In the genomic region with DNA sequence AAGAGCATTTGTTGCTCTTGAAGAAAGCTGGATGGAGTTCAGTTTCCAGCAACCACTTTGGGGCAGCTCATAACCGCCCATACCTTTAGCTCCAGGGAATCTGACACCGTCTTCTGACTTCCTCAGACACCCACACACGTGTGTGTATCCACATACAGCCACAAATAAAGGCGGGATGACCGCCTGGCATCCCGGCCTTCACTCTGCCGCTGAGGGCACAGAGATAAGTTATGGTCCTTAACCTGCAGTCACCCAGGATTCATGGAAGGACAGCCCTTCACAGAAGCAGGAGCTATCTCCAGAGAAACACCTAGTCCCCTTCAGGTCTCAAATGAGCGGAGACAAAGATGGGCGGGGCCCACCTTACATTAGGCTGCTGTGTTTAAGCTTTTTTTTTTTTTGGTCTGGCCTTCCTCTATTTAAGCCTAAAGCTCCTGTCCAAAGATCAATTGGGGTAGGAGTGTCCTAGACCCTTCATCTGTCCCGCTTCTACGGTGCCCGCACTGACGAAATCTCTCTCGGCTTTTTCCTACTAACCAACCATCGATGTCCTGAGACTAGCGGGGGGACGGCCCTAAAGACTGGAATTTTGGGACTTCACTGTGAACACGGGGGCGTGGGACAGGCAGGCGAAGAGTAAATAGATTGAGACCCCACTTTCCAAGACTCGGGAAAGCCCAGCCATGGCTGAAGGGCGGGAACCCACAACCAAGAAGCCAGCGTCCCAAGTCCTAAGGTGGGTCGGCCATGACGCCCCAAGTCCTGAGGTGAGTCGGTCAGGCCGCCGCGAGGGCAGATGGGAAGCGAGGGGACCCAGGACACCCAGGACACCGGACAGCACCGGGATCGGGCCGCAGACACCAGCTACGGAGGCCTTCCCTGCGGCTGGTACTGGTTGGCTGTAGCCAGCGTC, we compare ENCODE assay signal across 8 mouse cellular contexts. TPM values are rescaled to one million over a fixed set of nuclear protein-coding genes. Genes with fewer than 3 reads are reported as not detected.
A peak's percentile ranks its signal among the peaks of the same experiment; 100 is the strongest.
DNase-seq lines count a peak whose midpoint lies in the region; ATAC-seq and TF ChIP-seq lines count a peak whose summit lies in the region.

No protein-coding gene starts in this region.

- peak overlapping the region; percentile 78 for H3K9ac ChIP-seq in kidney, embryonic 15.5 days
- peak overlapping the region; percentile 91 for H3K9ac ChIP-seq in forebrain, embryonic 16.5 days (replicated peaks; ENCODE audit: low read depth, low read length)
- peak overlapping the region; percentile 63 for H3K9ac ChIP-seq in liver, embryonic 14.5 days (replicated peaks)
- H3K9ac ChIP-seq in stomach, embryonic 15.5 days, result peak overlapping the region; percentile 95

- 2% methylated on average over 37 of the region's 37 CpGs for WGBS in kidney, embryonic 15.5 days
- WGBS in forebrain, embryonic 16.5 days, result 7% methylated on average over 37 of the region's 37 CpGs
- WGBS in liver, embryonic 14.5 days (ENCODE audit: insufficient replicate concordance), result 9% methylated on average over 37 of the region's 37 CpGs
- WGBS in stomach, embryonic 15.5 days, result 3% methylated on average over 37 of the region's 37 CpGs

- peaks cover 9% of the 10 kb centered on the region for H3K4me1 ChIP-seq in kidney, embryonic 15.5 days
- H3K4me1 ChIP-seq in forebrain, embryonic 16.5 days (replicated peaks; ENCODE audit: control insufficient read depth, insufficient read depth, low read length), result peaks cover 7% of the 10 kb centered on the region
- peaks cover 0 to 6% of the 10 kb centered on the region in 2 experiments; a peak in 2 of 4 replicates for H3K4me1 ChIP-seq in liver, embryonic 14.5 days (replicated peaks; ENCODE audit: control insufficient read depth in 2 of 2, insufficient read depth in 2 of 2, low read length in 1 of 2)
- 0 out of 2 replicates have a peak, but pooled peaks cover 6% of the 10 kb centered on the region for H3K4me1 ChIP-seq in stomach, embryonic 15.5 days

- TF ChIP-seq CTCF in liver, embryonic 14.5 days (IDR thresholded peaks at IDR 0.05; ENCODE audit: low read depth), result no peak

- H3K27me3 ChIP-seq in kidney, embryonic 15.5 days, result no peaks in the 10 kb centered on the region
- no peaks in the 10 kb centered on the region for H3K27me3 ChIP-seq in forebrain, embryonic 16.5 days (replicated peaks; ENCODE audit: control insufficient read depth, insufficient read depth, low read length)
- no peaks in the 10 kb centered on the region for H3K27me3 ChIP-seq in liver, embryonic 14.5 days (ENCODE audit: control insufficient read depth, insufficient read depth, low read length)
- H3K27me3 ChIP-seq in stomach, embryonic 15.5 days (replicated peaks), result no peaks in the 10 kb centered on the region

- H3K9me3 ChIP-seq in kidney, embryonic 15.5 days (replicated peaks), result no peaks in the 10 kb centered on the region
- H3K9me3 ChIP-seq in forebrain, embryonic 16.5 days (ENCODE audit: control insufficient read depth, low read length), result no peaks in the 10 kb centered on the region
- no peaks in the 10 kb centered on the region for H3K9me3 ChIP-seq in liver, embryonic 14.5 days (ENCODE audit: control insufficient read depth, low read length)
- H3K9me3 ChIP-seq in stomach, embryonic 15.5 days, result no peaks in the 10 kb centered on the region

- H3K4me2 ChIP-seq in kidney, embryonic 15.5 days, result peak overlapping the region; percentile 87
- H3K4me2 ChIP-seq in forebrain, embryonic 16.5 days (ENCODE audit: low read length), result peak overlapping the region; percentile 55
- H3K4me2 ChIP-seq in liver, embryonic 14.5 days (ENCODE audit: low read depth), result peak overlapping the region; percentile 73
- peak overlapping the region; percentile 89 for H3K4me2 ChIP-seq in stomach, embryonic 15.5 days

- H3K27ac ChIP-seq in kidney, embryonic 15.5 days, result peak overlapping the region; percentile 86
- H3K27ac ChIP-seq in forebrain, embryonic 16.5 days (ENCODE audit: low read length), result peak overlapping the region; percentile 68; the same call in 1 of the 2 replicates
- H3K27ac ChIP-seq in liver, embryonic 14.5 days, result no peak overlapping the region
- H3K27ac ChIP-seq in stomach, embryonic 15.5 days, result peak overlapping the region; percentile 71

- peak overlapping the region; percentile 83 for H3K4me3 ChIP-seq in kidney, embryonic 15.5 days (replicated peaks)
- peak overlapping the region; percentile 72 for H3K4me3 ChIP-seq in forebrain, embryonic 16.5 days (replicated peaks; ENCODE audit: low read length)
- peak overlapping the region; percentile 65 to 98 for H3K4me3 ChIP-seq in liver, embryonic 14.5 days (ENCODE audit: insufficient read depth in 1 of 2, low read depth in 2 of 2, low read length in 2 of 2)
- peak overlapping the region; percentile 83 for H3K4me3 ChIP-seq in stomach, embryonic 15.5 days (replicated peaks)

- no peak for TF ChIP-seq EP300 in liver, embryonic 14.5 days (IDR thresholded peaks at IDR 0.05; ENCODE audit: low read depth)

- DNase-seq in kidney, adult 8-10 months, result no peak
- peak; percentile 9 for DNase-seq in NIH3T3 (ENCODE audit: low read depth)
- DNase-seq in liver, embryonic 14.5 days (ENCODE audit: low read depth in 3 of 3, low spot score in 3 of 3), result no peak
- no peak for DNase-seq in T-cell, adult 2 months (ENCODE audit: low spot score)
- no peak for DNase-seq in yolk sac, embryonic 10.5 days (ENCODE audit: low spot score)

- ATAC-seq in kidney, embryonic 15.5 days (replicated peaks; ENCODE audit: low FRiP score), result peak; percentile 80
- peak; percentile 63 for ATAC-seq in forebrain, embryonic 16.5 days
- ATAC-seq in liver, embryonic 14.5 days (ENCODE audit: insufficient read depth), result peak; percentile 57
- peak; percentile 79 for ATAC-seq in stomach, embryonic 15.5 days (ENCODE audit: insufficient read depth, low FRiP score, low read depth)

- peaks cover 2% of the 10 kb centered on the region; the same call in 1 of the 2 replicates for H3K36me3 ChIP-seq in kidney, embryonic 15.5 days
- no peaks in the 10 kb centered on the region for H3K36me3 ChIP-seq in forebrain, embryonic 16.5 days (ENCODE audit: control insufficient read depth, insufficient read depth)
- H3K36me3 ChIP-seq in liver, embryonic 14.5 days (replicated peaks; ENCODE audit: control insufficient read depth, insufficient read depth, low read depth), result no peaks in the 10 kb centered on the region
- no peaks in the 10 kb centered on the region for H3K36me3 ChIP-seq in stomach, embryonic 15.5 days

RNA-seq across cellular contexts. Expression of gene Zfp867, which starts 0.6 kb away (rescaled TPM):
- 7.1 and 8.2 TPM in 2 replicates for polyA plus RNA-seq in kidney, embryonic 15.5 days (2015; fragmentation: Nextera tagmentation; extraction: Ambion mirVana)
- polyA plus RNA-seq in forebrain, embryonic 16.5 days (2015; fragmentation: Nextera tagmentation; extraction: Ambion mirVana), result 15.3 and 17.6 TPM in 2 replicates
- 0.38 and 0.51 TPM in 2 replicates for polyA plus RNA-seq in liver, embryonic 14.5 days (2012; rRNA removed)
- polyA plus RNA-seq in liver, embryonic 14.5 days (2014; fragmentation: Nextera tagmentation; extraction: Ambion mirVana), result 1.4 and 1.5 TPM in 2 replicates
- 6.0 and 6.6 TPM in 2 replicates for polyA plus RNA-seq in stomach, embryonic 15.5 days (2015; fragmentation: Nextera tagmentation; extraction: Ambion mirVana)

RNA-seq across cellular contexts. Expression of gene Snap47, which starts 20.7 kb away (rescaled TPM):
- polyA plus RNA-seq in kidney, embryonic 15.5 days (2015; fragmentation: Nextera tagmentation; extraction: Ambion mirVana), result 111 and 112 TPM in 2 replicates
- polyA plus RNA-seq in forebrain, embryonic 16.5 days (2015; fragmentation: Nextera tagmentation; extraction: Ambion mirVana), result 418 and 445 TPM in 2 replicates
- polyA plus RNA-seq in liver, embryonic 14.5 days (2012; rRNA removed), result 11.2 and 12.4 TPM in 2 replicates
- polyA plus RNA-seq in liver, embryonic 14.5 days (2014; fragmentation: Nextera tagmentation; extraction: Ambion mirVana), result 21.6 and 26.5 TPM in 2 replicates
- 88.7 and 91.0 TPM in 2 replicates for polyA plus RNA-seq in stomach, embryonic 15.5 days (2015; fragmentation: Nextera tagmentation; extraction: Ambion mirVana)

RNA-seq across cellular contexts. Expression of gene Jmjd4, which starts 21.8 kb away (rescaled TPM):
- polyA plus RNA-seq in kidney, embryonic 15.5 days (2015; fragmentation: Nextera tagmentation; extraction: Ambion mirVana), result 13.7 and 13.9 TPM in 2 replicates
- polyA plus RNA-seq in forebrain, embryonic 16.5 days (2015; fragmentation: Nextera tagmentation; extraction: Ambion mirVana), result 11.8 and 14.1 TPM in 2 replicates
- polyA plus RNA-seq in liver, embryonic 14.5 days (2012; rRNA removed), result 2.5 and 3.2 TPM in 2 replicates
- polyA plus RNA-seq in liver, embryonic 14.5 days (2014; fragmentation: Nextera tagmentation; extraction: Ambion mirVana), result 3.5 and 3.8 TPM in 2 replicates
- polyA plus RNA-seq in stomach, embryonic 15.5 days (2015; fragmentation: Nextera tagmentation; extraction: Ambion mirVana), result 10.5 and 11.0 TPM in 2 replicates

RNA-seq across cellular contexts. Expression of gene Zkscan17, which starts 54.9 kb away (rescaled TPM):
- 26.5 and 29.2 TPM in 2 replicates for polyA plus RNA-seq in kidney, embryonic 15.5 days (2015; fragmentation: Nextera tagmentation; extraction: Ambion mirVana)
- 16.6 and 16.8 TPM in 2 replicates for polyA plus RNA-seq in forebrain, embryonic 16.5 days (2015; fragmentation: Nextera tagmentation; extraction: Ambion mirVana)
- polyA plus RNA-seq in liver, embryonic 14.5 days (2012; rRNA removed), result 2.1 and 2.3 TPM in 2 replicates
- 2.9 and 3.4 TPM in 2 replicates for polyA plus RNA-seq in liver, embryonic 14.5 days (2014; fragmentation: Nextera tagmentation; extraction: Ambion mirVana)
- 17.0 and 18.0 TPM in 2 replicates for polyA plus RNA-seq in stomach, embryonic 15.5 days (2015; fragmentation: Nextera tagmentation; extraction: Ambion mirVana)
